Mouse (Mus musculus) right cerebral cortex, postnatal 4 days (tissue): Measurements from ENCODE around the gene Arpc1b.
A peak's percentile ranks its signal among the peaks of the same experiment; 100 is the strongest.
"Not testable (repeated sequence)": the region's sequence is repeated elsewhere in the genome, so short reads cannot be mapped to it uniquely, and the experiment has no call there.

ENCODE experiments used
- DNase-seq: peaks from one replicate; pipeline ENCODE4 v3.0.0-alpha.2; 2022

The Arpc1b gene

DNA sequence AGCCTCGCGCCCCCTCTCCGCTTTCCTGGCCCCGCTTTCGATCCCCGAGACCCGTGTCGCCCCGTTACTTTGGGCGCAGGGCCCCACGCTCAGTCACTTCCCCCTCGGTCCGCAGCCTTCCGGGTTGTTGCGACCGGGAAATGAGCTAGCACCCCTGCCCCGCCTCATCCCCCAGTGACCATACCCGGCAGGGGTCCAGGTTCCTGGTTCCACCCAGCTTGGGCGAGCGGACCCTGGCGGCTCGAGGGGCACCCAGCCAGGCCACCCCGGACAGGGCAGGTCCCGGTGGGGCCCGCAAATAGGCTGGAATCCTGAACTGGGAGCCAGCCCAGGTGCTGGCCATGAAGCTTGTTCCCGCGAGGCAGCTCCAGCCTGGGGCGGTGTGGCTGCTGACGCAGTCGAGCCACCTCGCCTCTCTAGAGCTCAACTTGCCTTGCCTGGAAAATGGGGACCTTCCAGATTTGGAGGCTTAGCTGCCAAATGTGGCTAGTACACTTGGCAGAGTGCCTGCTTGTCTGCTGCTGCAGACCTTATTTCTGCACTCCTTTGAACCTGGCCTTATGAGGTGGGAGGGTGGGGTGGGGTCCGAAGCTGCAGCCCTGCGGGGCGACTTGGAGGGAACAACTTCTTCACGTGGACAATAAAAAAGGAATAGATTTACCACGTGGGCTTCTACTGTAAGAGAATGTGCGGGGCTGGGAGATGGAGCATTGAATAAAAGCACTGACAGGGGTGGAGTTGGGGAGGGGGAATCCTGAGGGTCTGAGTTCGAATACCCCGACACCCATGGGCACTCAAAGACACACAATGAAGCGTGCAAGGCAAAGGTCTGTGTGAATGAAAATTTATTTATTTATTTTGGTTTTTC is 825 bp downstream of the Arpc1b start:
- DNase-seq: peak; percentile 48

DNA sequence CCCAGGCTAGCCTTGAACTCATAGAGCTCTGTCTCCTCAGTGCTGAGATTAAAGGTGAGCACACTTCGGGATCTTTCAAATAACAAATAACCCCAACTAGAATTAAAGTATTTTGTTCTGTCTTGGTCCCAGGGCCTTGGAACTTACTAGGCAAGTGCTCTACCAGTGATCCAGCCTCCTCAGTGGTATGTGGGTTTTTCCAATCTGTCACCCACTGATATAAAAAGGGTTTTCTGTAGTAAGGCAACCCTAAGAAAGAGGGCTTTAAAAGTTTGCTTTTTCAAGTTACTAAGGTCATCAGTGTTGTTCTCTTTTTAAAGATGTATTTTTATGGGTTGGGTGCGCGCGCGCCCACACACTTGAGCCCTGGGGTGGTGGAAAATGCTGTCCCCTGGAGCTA is 1.7 kb downstream of the Arpc1b start:
- DNase-seq: no peak

DNA sequence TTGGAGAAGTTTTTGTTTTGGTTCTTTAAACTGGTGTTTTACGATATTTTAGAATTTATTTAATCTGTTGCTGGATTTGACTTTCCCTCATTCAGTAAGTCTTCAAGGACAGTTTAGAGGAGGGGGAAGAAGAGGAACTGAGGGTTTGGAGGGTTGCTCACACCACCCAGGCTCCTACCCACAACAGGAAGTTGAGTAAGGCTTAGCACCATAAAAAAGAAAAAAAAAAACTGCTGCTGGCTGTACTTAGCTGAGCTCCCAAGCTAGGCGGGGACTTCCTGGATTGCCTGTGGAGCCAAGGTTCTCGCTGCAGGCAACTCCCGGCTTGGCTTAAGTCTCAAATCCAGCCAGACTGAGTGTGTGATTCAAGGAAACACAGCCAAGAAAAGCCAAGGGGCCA is 2.3 kb downstream of the Arpc1b start:
- no peak for DNase-seq

DNA sequence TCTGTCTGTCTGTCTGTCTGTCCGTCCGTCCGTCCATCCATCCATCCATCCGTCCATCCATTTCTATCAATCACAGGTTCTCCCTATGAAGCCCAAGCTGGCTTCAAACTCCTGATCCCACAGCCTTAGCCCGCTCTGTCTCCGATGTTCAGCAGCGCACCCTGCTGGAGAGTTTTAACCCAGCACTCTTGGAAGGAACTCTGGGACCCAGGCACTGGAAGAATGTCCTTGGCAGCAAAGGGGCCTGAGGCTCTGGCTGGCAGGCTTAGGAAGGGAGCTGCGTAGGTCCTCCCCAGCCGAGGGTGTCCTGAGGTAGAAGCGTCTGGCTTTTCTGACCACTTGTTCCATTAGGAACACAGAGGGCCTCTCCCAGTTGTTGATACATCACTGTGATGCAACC is 2.9 kb downstream of the Arpc1b start:
- peak; percentile 55 for DNase-seq

DNA sequence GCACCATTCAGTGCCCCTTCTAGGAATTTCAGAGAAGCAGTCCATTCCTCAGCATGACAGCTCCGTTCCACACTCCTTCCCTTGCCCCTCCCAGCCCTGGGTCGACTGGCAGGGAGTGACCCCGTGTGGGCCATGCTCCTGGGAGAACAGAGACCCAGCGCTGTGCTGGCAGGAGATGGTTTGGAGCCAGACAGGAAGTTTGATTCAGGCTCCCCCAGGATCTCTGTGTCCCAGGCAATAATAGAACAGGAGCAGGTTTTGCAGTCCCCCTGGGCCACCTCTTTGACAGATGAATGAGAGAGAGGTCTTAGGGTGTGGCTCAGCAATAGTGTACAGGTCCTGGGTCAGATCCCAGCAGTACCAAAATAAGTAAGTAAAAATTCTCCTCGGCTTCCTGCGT is 4.0 kb downstream of the Arpc1b start:
- no peak for DNase-seq

DNA sequence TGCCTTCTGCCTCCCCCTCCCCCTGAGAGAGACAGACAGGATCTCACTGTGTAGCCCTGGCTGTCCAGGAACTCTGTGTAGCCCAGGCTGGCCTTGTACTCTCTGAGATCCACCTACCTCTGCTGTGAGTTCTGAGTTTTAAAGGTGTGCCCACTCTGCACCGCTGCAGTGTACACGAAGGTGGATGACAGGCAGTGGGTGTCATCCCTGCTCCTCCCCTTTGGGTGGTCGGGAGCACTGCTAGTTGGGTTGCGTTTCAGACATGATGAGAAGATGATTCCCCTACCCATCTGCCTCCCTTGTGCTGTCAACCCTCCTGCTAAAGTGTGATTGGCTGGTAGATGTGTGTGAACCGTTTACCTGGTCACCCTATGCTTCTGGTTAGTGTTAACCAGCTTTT is 4.4 kb downstream of the Arpc1b start:
- DNase-seq: no peak

DNA sequence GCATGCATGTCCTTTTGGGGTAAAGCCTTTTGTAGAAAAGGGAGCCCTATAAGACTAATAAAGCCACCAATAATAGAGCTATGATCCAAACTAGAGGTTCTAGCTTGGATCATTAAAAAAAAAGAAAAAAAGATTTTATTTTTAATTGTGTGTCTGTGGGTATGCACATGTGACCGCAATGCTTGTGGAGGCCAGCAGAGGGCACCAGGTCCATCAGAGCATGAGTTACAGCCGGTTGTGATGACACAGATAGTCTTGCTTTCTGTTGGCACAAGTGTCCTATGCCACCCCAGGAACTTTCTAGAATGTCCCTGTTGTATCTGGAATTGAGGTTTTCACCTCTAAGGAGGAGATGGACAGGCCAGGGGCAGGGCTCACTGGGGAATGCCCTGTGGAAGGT is 5.4 kb downstream of the Arpc1b start:
- no peak for DNase-seq

DNA sequence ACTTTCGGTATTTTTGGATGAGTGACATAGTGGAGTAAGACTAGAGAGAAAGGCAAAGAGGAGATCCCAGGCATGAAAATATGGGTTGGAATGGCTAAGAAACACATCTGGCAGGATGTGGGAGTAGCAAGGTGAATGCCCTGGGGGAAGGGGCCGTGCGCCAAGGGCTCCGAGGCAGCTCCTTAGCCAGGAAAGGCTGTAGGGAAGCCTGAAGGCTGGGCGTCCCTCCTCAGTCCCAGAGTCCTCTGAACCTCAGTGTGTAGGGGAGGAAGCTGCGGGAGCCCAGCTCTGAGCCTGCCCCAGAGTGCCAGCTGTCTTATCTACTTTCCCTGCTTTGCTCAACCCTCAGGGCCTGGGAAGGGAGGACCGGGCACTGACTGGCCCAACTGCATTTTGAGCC is 6.9 kb downstream of the Arpc1b start:
- DNase-seq: no peak

DNA sequence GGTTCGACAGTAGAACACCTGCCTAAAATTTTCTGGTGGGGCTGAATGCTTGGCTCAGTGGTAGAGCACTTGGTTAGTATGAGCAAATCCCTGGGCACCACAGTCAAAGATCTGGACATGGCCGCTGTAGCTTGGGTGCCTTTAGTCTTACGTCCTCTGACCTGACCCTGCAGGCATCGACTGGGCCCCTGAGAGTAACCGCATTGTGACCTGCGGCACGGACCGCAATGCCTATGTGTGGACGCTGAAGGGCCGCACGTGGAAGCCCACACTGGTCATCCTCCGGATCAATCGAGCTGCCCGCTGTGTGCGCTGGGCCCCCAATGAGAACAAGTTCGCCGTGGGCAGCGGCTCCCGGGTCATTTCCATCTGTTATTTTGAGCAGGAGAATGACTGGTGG is 9.4 kb downstream of the Arpc1b start:
- DNase-seq: no peak

DNA sequence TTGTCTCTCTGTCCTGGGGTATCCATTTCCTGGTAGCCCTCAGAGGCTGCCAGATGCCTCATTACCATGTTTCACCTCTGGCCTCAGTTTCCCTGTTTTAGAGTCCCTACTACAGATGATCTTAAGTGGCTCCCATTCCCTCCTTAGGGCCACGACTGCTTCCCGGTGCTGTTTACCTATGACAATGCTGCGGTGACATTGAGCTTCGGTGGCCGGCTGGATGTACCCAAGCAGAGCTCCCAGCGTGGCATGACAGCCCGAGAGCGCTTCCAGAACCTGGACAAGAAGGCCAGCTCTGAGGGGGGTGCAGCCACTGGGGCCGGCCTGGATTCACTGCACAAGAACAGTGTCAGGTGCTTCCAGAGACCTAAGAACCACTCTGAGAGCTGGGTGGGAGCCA is 12.6 kb downstream of the Arpc1b start:
- DNase-seq: no peak

DNA sequence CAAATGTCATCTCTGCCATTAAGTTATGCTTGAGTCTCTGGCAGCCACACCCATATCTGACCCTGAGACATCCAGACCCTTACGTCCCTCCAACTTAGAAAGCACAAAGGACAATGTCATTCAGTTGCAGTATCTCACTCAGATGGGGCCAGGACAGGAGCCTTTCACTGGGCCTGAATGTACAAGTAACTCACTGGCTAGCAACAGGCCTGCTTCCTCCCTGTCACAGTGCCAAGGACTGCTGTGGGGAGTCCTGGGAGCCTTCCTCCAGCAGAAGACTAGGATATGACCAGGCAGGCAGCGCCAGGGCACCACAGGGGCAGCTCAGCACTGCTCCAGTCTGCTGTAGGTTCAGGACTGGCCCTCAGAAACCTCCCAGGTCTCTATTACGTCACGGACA is 15.1 kb downstream of the Arpc1b start:
- DNase-seq: no peak

DNA sequence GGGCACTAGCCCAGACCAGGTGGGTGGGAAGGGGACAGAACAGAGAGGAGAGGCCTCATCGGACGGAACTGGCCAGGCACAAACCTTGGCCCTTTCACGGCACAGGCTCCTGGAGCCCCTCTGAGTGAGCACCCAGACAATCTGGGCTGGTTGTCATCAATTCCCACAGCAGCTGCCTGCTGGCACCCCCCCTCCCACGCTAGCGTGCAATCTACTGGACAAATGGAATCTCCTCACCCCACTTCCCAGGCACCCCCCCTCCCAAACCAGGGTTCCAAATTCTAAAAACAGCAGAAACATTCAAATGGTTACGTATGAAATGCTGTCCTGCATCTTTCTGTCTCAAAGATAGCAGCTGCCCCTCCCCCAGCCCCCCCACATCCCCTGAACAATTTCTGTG is 15.8 kb downstream of the Arpc1b start:
- DNase-seq: not testable (repeated sequence)

DNA sequence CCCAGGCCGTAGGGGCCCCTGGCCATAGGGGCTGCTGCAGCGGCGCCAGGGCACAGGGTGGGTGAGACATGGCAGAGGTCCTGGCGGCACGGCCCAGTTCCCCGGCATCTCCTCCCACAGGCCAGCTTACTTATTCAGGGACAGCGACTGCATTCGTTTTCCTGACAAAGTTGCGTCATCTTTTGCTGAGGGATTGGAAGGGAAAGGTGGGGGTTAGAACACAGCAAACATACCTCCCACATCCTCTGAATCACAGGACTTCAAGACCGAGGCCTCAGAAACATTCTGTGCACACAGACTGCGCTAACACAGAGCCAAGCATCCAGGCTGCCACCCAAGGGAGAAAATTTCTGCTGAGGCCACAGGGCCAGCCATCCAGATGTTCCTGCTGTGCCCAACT is 16.2 kb downstream of the Arpc1b start:
- no peak for DNase-seq

DNA sequence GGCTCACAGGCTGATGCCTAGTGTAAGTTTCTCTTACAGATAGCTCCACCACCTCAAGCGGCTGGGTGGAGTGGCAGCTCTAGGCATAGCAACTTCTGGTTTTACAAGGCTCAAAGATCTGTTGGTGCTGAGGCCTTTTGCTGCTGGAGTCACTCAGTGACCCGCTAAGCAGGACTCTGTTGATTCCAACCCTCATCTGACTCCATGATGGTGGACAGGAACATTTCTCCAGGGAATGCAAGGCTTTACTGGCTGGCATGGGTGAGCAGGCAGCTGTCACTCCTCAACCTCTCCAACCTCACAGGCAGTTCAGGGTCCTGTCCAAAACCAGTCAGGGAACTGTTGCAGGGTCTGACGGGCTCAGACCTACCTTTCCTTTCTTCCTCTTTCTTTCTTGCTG is 17.0 kb downstream of the Arpc1b start:
- DNase-seq: no peak

DNA sequence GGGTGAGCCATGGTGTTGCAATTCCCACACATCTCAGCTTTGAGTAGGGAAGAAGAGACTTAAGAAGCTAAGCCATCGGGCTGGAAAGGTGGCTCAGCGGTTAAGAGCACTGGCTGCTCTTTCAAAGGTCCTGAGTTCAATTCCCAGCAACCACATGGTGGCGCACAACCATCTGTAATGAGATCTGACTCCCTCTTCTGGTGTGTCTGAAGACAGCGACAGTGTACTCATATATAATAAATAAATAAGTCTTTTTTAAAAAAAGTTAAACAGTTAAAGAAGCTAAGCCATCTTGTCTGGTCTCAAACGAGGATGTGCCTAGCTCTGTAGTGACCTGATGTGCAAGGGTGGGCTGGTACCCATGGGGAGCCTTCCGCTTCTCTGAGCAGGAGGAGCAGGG is 19.3 kb downstream of the Arpc1b start:
- DNase-seq: not testable (repeated sequence)

DNA sequence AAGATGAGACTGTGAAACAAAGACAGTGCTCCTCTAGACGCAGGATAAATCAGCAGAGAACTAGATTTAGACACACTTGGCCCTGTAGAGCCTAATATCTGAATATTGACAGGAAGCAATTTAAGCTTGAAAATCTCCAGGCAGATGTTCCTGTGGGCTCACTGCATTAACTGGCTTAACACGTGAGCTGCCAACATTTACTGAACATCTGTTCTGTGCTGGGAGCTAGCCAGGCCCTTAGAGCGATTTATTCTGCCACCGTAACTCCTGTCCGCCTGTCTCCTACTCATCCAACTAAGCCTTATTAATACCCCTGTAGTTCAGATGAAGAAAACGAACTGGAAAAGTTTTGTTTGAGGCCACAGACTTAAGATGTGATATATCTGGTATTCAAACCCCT is 24.8 kb downstream of the Arpc1b start:
- DNase-seq: no peak

DNA sequence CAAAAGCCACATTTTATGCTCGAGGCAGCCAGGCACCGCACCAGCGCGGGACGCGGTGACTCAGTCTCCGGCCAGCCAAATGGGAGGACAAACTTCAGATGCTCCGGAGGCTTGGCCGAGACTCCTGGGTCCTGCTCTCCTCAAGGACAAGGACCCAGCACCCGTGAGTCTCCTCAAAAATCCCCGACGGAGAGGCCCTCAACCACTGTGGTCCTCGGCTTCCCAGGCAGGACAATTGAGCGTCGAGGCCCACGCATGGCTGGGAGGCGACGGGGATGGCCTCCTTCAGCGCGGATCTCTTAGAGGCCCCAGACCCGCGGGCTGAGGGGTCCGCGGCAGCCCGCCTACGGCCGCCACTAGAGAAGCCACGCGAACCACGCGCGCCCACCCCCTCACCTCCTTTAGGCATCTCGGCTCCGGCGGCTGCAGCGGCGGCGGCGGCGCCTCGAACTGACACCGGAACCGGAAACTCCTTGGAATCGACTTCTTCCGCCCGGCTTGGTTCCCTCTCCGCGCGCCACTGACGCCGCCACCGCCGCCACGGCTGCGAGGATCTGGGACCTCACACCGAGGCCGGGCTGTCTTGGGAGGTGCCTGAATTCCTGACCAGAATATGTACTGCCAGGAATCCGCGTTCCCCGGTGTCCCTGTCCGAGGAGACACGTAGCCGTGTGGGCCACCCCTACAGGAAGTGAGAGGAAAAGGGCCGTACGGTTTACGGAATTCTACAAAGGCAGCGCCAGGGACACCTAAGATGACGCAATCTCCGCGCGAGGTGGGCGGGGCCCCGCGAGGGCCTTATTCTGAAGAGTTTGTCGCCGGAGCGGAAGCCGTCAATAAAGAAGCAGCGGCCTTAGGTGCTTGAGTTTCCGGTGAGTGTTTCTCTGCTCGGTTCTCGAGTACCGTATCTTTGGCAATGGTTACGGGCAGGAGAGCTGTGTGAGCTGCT is 25.8 kb downstream of the Arpc1b start, which contains the start of the genes Pdap1 and Bud31:
Gene Pdap1, minus strand, starts transcription at position 668 of the 949 bp plus-strand sequence.
Gene Bud31, plus strand, starts transcription at position 792 of the 949 bp plus-strand sequence.
- DNase-seq: peak; percentile 95

DNA sequence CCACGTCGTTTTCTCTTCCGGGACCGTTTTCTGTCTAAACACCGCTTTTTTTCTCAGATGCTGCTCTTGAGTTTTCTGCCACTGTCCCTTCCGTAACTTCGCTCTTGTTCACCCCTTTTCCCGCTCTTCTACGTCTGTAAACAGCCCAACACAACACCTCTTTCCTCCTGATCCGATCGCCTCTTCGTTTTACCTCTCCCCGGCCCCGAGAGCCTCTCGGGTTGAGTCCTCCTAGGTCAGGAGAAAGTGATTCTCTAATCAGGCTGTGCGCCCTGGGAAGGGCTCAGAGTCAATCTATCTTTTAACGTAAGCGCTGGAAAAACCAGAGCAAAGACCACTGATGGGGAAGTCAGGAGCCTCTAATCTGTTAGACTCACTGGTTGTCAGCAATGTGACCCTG is 26.6 kb downstream of the Arpc1b start:
- DNase-seq: no peak

DNA sequence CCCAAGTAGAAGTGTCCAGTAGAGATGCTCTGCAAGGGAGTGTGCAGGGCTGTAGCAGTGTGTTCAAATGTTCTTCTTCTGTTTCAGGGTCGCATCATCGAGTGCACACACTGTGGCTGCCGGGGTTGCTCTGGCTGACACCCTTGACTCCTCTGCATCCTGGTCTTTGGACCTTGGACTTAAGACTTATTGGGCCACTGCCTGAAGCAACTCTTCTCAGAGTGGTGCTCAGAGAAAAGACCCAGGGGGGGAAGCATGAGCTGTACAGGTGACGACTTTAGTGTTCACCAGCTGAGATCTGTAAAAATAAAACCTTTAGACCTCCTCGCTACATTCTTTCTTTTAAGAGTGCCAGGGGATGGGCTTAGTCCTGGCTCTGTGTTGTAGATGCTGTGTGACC is 33.7 kb downstream of the Arpc1b start:
- DNase-seq: no peak

DNA sequence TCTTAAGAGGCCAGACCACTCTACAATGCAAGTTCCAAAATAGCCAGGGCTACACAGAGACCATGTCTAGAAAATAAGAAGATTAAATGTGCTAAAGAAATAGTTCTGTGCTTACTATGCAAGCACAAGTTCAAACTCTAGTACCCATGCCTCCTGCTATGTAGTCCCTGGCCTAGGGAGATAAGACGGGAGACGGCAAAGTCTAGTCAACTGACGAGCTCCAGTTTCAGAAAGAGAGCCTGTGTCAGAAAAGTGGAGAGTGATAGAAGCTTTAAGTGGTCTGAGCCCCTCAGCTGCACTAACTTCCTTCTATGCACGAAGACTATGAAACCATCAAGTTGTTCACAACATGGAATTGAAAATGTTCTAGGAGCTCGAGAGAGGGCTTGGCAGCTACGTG is 35.3 kb downstream of the Arpc1b start:
- no peak for DNase-seq

DNA sequence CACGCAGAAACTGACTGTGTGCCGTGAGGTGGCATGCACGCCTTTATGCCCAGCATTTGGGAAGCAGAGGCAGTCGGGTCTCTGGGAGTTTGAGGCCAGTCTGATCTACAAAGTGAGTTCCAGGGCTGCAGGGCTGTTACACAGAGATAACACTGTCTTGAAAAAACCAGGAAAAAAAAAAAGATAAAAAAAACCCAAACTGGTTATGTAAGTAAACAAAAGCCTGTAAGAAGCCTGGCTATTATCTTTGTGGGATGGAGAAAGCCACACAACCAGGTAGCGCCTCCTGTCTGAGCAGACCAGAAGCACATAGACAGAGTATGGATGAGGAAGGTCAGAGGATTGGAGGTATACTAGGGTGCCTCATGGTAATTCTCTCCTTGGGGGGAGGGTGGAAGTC is 38.7 kb downstream of the Arpc1b start:
- DNase-seq: no peak

DNA sequence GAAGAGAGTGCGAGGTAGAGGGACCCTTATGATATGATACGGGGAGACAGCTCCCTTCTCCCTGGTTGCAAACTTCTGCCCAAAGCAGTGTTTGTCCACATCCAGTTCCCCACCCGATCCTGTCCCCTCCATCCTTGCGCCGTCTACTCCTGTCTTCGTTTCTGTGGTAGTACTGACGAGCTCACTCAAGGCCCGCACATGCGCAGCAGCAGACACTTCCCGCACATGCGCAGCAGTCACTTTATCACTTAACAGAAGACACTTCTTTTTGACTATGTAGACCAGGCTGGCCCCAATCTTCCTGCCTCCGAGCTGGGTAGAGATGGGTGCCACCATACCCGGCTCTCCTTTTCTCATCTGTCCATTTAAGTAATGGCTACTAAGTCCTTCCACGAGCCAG is 47.3 kb downstream of the Arpc1b start:
- no peak for DNase-seq

DNA sequence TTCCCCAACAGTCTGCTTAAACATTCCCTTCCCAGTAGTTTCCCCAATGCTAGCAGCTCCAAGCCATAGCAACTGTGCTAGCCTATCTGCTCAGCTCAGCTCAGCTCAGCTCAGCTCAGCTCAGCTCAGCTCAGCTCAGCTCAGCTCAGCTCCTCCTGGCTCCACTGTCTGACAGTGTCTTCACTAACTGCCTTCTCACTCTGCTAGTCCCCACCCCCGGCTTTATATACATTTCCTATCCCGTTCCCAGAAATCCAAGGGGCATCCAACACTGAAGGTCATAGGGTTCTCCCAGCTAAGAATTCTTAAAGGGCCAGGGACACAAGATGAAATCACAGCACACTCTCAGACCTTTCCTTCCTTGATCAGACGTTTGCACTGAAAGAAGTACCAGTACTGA is 50.7 kb downstream of the Arpc1b start:
- no peak for DNase-seq

DNA sequence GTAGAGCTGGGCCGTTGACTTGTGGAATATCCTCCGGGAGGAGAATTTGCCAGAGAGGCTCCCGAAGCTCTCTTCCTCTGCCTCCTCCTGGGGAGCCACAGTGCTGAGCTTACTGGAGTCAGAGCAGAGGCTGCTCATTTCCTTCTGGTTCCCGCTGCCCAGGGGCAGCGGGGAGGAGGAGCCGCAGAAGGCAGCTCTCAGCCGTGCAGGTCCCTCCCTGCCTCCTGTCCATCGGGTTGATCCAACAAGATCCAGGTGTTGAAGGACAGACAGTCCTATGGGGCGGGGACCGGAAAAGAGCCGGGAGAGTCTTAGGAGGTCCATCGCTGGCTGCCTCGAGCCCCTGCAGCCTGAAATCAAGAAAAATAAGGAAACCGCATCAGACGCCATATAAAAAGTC is 51.2 kb downstream of the Arpc1b start:
- no peak for DNase-seq
